Mouse (Mus musculus) CD4-positive, CD25-positive, alpha-beta regulatory T cell (primary cell): ENCODE results near the gene 1110012L19Rik. TPM values are rescaled to one million over a fixed set of nuclear protein-coding genes. Genes with fewer than 3 reads are reported as not detected.

Source experiments
- polyA plus RNA-seq: library from polyadenylated mRNA; unstranded; fragments of 100-300 nt; shearing (Covaris generic); gene quantifications from one replicate; pipeline ENCODE4 v1.2.1, GENCODE M21; 2017

1110012L19Rik gene
- 26.2 TPM for polyA plus RNA-seq

GRCm38 (mm10) chrX:70385276-70385961, at the start of gene 1110012L19Rik:
1110012L19Rik (plus strand) TSS chrX:70385877.

GRCm38 (mm10) chrX:70364661-70365613, 20.7 kb upstream of the 1110012L19Rik start, which contains the start of gene Ids:
Ids (minus strand) TSS chrX:70365084.

Other genes starting within 250 kb of the 1110012L19Rik start
- gene Ids, start 20.8 kb upstream of the 1110012L19Rik start, polyA plus RNA-seq, result 27.6 TPM
- 33.6 TPM for gene Tmem185a, start 91.3 kb downstream of the 1110012L19Rik start, polyA plus RNA-seq